Mouse (Mus musculus) megakaryocyte, embryonic 14.5 days (primary cell): ENCODE measurements around the gene Azin2. TPM values are rescaled to one million over a fixed set of nuclear protein-coding genes. Genes with fewer than 3 reads are reported as not detected.

Source experiments
- H3K27me3 ChIP-seq: replicated peaks from 2 replicates; pipeline ENCODE3; 2012; ENCODE audit warnings: inconsistent platforms
- H3K36me3 ChIP-seq: replicated peaks from 2 replicates; pipeline ENCODE3; 2012; ENCODE audit warnings: low read length, inconsistent platforms, mixed read lengths
- H3K4me1 ChIP-seq: 2 replicates; pipeline ENCODE4 v1.6.1; 2012; ENCODE audit warnings: inconsistent platforms
- H3K4me3 ChIP-seq: replicated peaks from 2 replicates; pipeline ENCODE3; 2012; ENCODE audit warnings: moderate library complexity, mild to moderate bottlenecking, inconsistent platforms
- H3K9me3 ChIP-seq: 2 replicates; pipeline ENCODE4 v1.6.1; 2012; ENCODE audit warnings: inconsistent platforms
- FLI1 ChIP-seq: IDR thresholded peaks from 2 replicates; pipeline ENCODE4 v1.6.1; 2012; ENCODE audit warnings: low read length, inconsistent platforms, mixed read lengths
- GATA1 ChIP-seq: IDR thresholded peaks from 3 replicates; pipeline ENCODE4 v1.6.1; 2012; ENCODE audit warnings: mixed read lengths, low read length, inconsistent platforms, borderline replicate concordance
- polyA plus RNA-seq: library from polyadenylated mRNA; stranded (reverse); fragments of >175 nt; gene quantifications from 2 replicates; pipeline ENCODE4 v1.2.3, GENCODE M21; 2012; ENCODE audit warnings: low replicate concordance; ENCODE audit not compliant: insufficient read depth

Azin2 gene
- polyA plus RNA-seq, 1 experiment: 12.2 TPM

GRCm38 (mm10) chr4:128980890-128981832 lies 18.9 kb upstream of the Azin2 start:
- Histone ChIP-seq H3K4me1 (peaks cover 66% of the 10 kb centered on the region), H3K27me3 (peaks cover 19% of the 10 kb centered on the region), H3K9me3 (peaks cover 11% of the 10 kb centered on the region), H3K36me3 (no peaks in the 10 kb centered on the region), H3K4me3 (peak overlapping the region; percentile 75)
- TF ChIP-seq GATA1 (no peak), FLI1 (peak; percentile 73)

- Histone ChIP-seq H3K27me3 (peaks cover 14% of the 10 kb centered on the region), H3K4me3 (no peak overlapping the region), H3K36me3 (no peaks in the 10 kb centered on the region), H3K9me3 (peaks cover 11% of the 10 kb centered on the region), H3K4me1 (peaks cover 64% of the 10 kb centered on the region)
- TF ChIP-seq FLI1: no peak
- no peak for TF ChIP-seq GATA1
Observed at GRCm38 (mm10) chr4:128978634-128979033, 16.4 kb upstream of the Azin2 start.

- H3K27me3 ChIP-seq: peaks cover 9% of the 10 kb centered on the region
- no peak overlapping the region for H3K4me3 ChIP-seq
- H3K4me1 ChIP-seq: peaks cover 60% of the 10 kb centered on the region
- H3K9me3 ChIP-seq: peaks cover 2% of the 10 kb centered on the region; the same call in 1 of the 2 replicates
- H3K36me3 ChIP-seq: no peaks in the 10 kb centered on the region
- no peak for TF ChIP-seq GATA1
- no peak for TF ChIP-seq FLI1
Observed at GRCm38 (mm10) chr4:128977217-128977616, 15.0 kb upstream of the Azin2 start.

GRCm38 (mm10) chr4:128976577-128976976 lies 14.3 kb upstream of the Azin2 start:
- no peak for TF ChIP-seq FLI1
- no peak for TF ChIP-seq GATA1

GRCm38 (mm10) chr4:128974677-128975076 lies 12.4 kb upstream of the Azin2 start:
- TF ChIP-seq FLI1: no peak
- no peak for TF ChIP-seq GATA1
- Histone ChIP-seq H3K4me3 (no peak overlapping the region), H3K27me3 (peaks cover 4% of the 10 kb centered on the region), H3K4me1 (peaks cover 50% of the 10 kb centered on the region), H3K9me3 (no peaks in the 10 kb centered on the region), H3K36me3 (no peaks in the 10 kb centered on the region)

More at GRCm38 (mm10) chr4:128976577-128976976, 14.3 kb upstream of the Azin2 start:
- Histone ChIP-seq H3K4me1 (peaks cover 55% of the 10 kb centered on the region), H3K4me3 (no peak overlapping the region), H3K27me3 (peaks cover 6% of the 10 kb centered on the region), H3K9me3 (no peaks in the 10 kb centered on the region), H3K36me3 (no peaks in the 10 kb centered on the region)

GRCm38 (mm10) chr4:128971065-128971694 lies 8.9 kb upstream of the Azin2 start:
- H3K4me3 ChIP-seq: no peak overlapping the region
- no peaks in the 10 kb centered on the region for H3K9me3 ChIP-seq
- H3K36me3 ChIP-seq: no peaks in the 10 kb centered on the region
- H3K27me3 ChIP-seq: peaks cover 30% of the 10 kb centered on the region
- H3K4me1 ChIP-seq: peaks cover 32% of the 10 kb centered on the region
- TF ChIP-seq FLI1 (no peak), GATA1 (no peak)

GRCm38 (mm10) chr4:128970417-128970807 lies 8.2 kb upstream of the Azin2 start:
- TF ChIP-seq FLI1: no peak
- TF ChIP-seq GATA1: no peak
- no peaks in the 10 kb centered on the region for H3K9me3 ChIP-seq
- peaks cover 32% of the 10 kb centered on the region for H3K27me3 ChIP-seq
- H3K4me3 ChIP-seq: no peak overlapping the region
- peaks cover 32% of the 10 kb centered on the region for H3K4me1 ChIP-seq
- H3K36me3 ChIP-seq: no peaks in the 10 kb centered on the region

- H3K36me3 ChIP-seq: no peaks in the 10 kb centered on the region
- H3K4me1 ChIP-seq: peaks cover 34% of the 10 kb centered on the region
- no peaks in the 10 kb centered on the region for H3K9me3 ChIP-seq
- H3K27me3 ChIP-seq: peaks cover 33% of the 10 kb centered on the region
- no peak for TF ChIP-seq FLI1
- TF ChIP-seq GATA1: no peak
- H3K4me3 ChIP-seq: no peak overlapping the region
Observed at GRCm38 (mm10) chr4:128969607-128970416, 7.6 kb upstream of the Azin2 start.

GRCm38 (mm10) chr4:128969081-128969480 lies 6.8 kb upstream of the Azin2 start:
- peaks cover 40% of the 10 kb centered on the region for H3K27me3 ChIP-seq
- no peaks in the 10 kb centered on the region for H3K36me3 ChIP-seq
- H3K9me3 ChIP-seq: no peaks in the 10 kb centered on the region
- H3K4me3 ChIP-seq: no peak overlapping the region
- peaks cover 31% of the 10 kb centered on the region for H3K4me1 ChIP-seq
- TF ChIP-seq FLI1: no peak
- no peak for TF ChIP-seq GATA1
